Mouse (Mus musculus) spleen, postnatal 0 days (tissue): Measurements from ENCODE around the gene Plscr5. TPM values are rescaled to one million over a fixed set of nuclear protein-coding genes. Genes with fewer than 3 reads are reported as not detected.

Experiments
- polyA plus RNA-seq: library from polyadenylated mRNA; unstranded; fragments of >200 nt; fragmentation: Nextera tagmentation; extraction: Ambion mirVana; gene quantifications from 2 replicates; pipeline ENCODE4 v1.2.1, GENCODE M21; 2015

The Plscr5 gene
- polyA plus RNA-seq, result not detected in 2 replicates

GRCm38 (mm10) chr9:92192636-92193035 is at the start of gene Plscr5:
TSS of gene Plscr5 (plus strand) at chr9:92192936.

GRCm38 (mm10) chr9:92249447-92249852 is 56.7 kb downstream of the Plscr5 start, which contains the start of gene Plscr1:
TSS of gene Plscr1 (plus strand) at chr9:92249750.

Other genes with a start within 250 kb of the Plscr5 start
- 26.2 and 28.4 TPM in 2 replicates for gene Plscr1, start 56.8 kb downstream of the Plscr5 start, polyA plus RNA-seq
- gene Plscr2, start 82.7 kb downstream of the Plscr5 start, polyA plus RNA-seq, result 4.4 and 5.6 TPM in 2 replicates
- gene 1700057G04Rik, start 116.4 kb downstream of the Plscr5 start, polyA plus RNA-seq, result not detected in 2 replicates